Mouse (Mus musculus) lung, postnatal 0 days (tissue): ENCODE measurements around the gene Apaf1. TPM values are rescaled to one million over a fixed set of nuclear protein-coding genes. Genes with fewer than 3 reads are reported as not detected.

ENCODE experiments used
- ATAC-seq: fragments of 200-750 bp; cut with Nextera tagmentation; 2 replicates; pipeline ENCODE4 v1.8.0; 2017; ENCODE audit warnings: moderate library complexity
- DNase-seq: peaks from one replicate; pipeline ENCODE4 v3.0.0-alpha.2; 2016; ENCODE audit warnings: low spot score
- H3K27ac ChIP-seq: fragments of 300-500 bp; sonication (generic); 2 replicates; pipeline ENCODE4 v1.5.1; 2014; ENCODE audit warnings: antibody characterized with exemption, mild to moderate bottlenecking, low read length, mixed read lengths
- H3K27me3 ChIP-seq: fragments of 300-500 bp; sonication (generic); replicated peaks from 2 replicates; pipeline ENCODE4 v1.6.1; 2014; ENCODE audit warnings: low read length, mixed read lengths; ENCODE audit not compliant: insufficient read depth
- H3K36me3 ChIP-seq: fragments of 300-500 bp; sonication (generic); 2 replicates; pipeline ENCODE4 v1.6.1; 2014; ENCODE audit warnings: low read length, mixed read lengths; ENCODE audit not compliant: insufficient read depth
- H3K4me1 ChIP-seq: fragments of 300-500 bp; sonication (generic); 2 replicates; pipeline ENCODE4 v1.6.1; 2014; ENCODE audit warnings: antibody characterized with exemption, low read depth, low read length, mixed read lengths; ENCODE audit not compliant: insufficient read depth
- H3K4me2 ChIP-seq: fragments of 300-500 bp; sonication (generic); replicated peaks from 2 replicates; pipeline ENCODE4 v1.6.1; 2014; ENCODE audit warnings: low read depth, mild to moderate bottlenecking, low read length, moderate library complexity, mixed read lengths
- H3K4me3 ChIP-seq: fragments of 300-500 bp; sonication (generic); 2 replicates; pipeline ENCODE4 v1.5.1; 2014; ENCODE audit warnings: low read depth, low read length
- H3K9ac ChIP-seq: fragments of 300-500 bp; sonication (generic); replicated peaks from 2 replicates; pipeline ENCODE4 v1.6.1; 2014; ENCODE audit warnings: low read depth, mild to moderate bottlenecking
- H3K9me3 ChIP-seq: fragments of 300-500 bp; sonication (generic); 2 replicates; pipeline ENCODE4 v1.6.1; 2016; ENCODE audit warnings: low read length, mixed read lengths
- CTCF ChIP-seq: IDR thresholded peaks from 2 replicates; pipeline ENCODE4 v1.5.1; 2016; ENCODE audit warnings: antibody characterized with exemption, mild to moderate bottlenecking
- EP300 ChIP-seq: IDR thresholded peaks from 2 replicates; pipeline ENCODE4 v1.6.1; 2016; ENCODE audit warnings: antibody characterized with exemption, mild to moderate bottlenecking, control low read depth
- WGBS: fragments of 180-500 bp; shearing (Covaris S2); extraction: QIAGEN DNeasy Blood & Tissue Kit; methylation state at CpG from one replicate; pipeline ENCODE4 v1.1.7; 2014; 5-methylcytosine and 5-hydroxymethylcytosine counted together
- polyA plus RNA-seq: library from polyadenylated mRNA; unstranded; fragments of >200 nt; fragmentation: Nextera tagmentation; extraction: Ambion mirVana; gene quantifications from 2 replicates; pipeline ENCODE4 v1.2.1, GENCODE M21; 2015

Gene Apaf1
- polyA plus RNA-seq, 1 experiment from 2014 or later = 14.3 TPM

GRCm38 (mm10) chr10:91031176-91031575, 51.4 kb downstream of the Apaf1 start:
- H3K4me1 ChIP-seq = no peaks in the 10 kb centered on the region
- H3K27ac ChIP-seq = no peak overlapping the region
- H3K4me3 ChIP-seq = no peak overlapping the region
- H3K27me3 ChIP-seq = no peaks in the 10 kb centered on the region
- no peak overlapping the region for H3K4me2 ChIP-seq
- TF ChIP-seq EP300 (no peak), CTCF (no peak)
- H3K9me3 ChIP-seq = no peaks in the 10 kb centered on the region
- peaks cover 7% of the 10 kb centered on the region for H3K36me3 ChIP-seq
- no peak for ATAC-seq
- H3K9ac ChIP-seq = no peak overlapping the region
- no peak for DNase-seq
- 86% methylated on average over 9 of the region's 9 CpGs for WGBS

GRCm38 (mm10) chr10:91029002-91029539, 53.5 kb downstream of the Apaf1 start:
- H3K4me1 ChIP-seq = no peaks in the 10 kb centered on the region
- no peak overlapping the region for H3K9ac ChIP-seq
- no peak overlapping the region for H3K27ac ChIP-seq
- DNase-seq (no peak), ATAC-seq (no peak)
- H3K36me3 ChIP-seq = peaks cover 7% of the 10 kb centered on the region
- no peaks in the 10 kb centered on the region for H3K9me3 ChIP-seq
- no peak overlapping the region for H3K4me3 ChIP-seq
- H3K27me3 ChIP-seq = no peaks in the 10 kb centered on the region
- TF ChIP-seq EP300 (no peak), CTCF (no peak)
- no peak overlapping the region for H3K4me2 ChIP-seq

- Histone ChIP-seq H3K4me1 (no peaks in the 10 kb centered on the region), H3K4me3 (no peak overlapping the region), H3K36me3 (peaks cover 7% of the 10 kb centered on the region), H3K27me3 (no peaks in the 10 kb centered on the region), H3K4me2 (no peak overlapping the region), H3K9me3 (no peaks in the 10 kb centered on the region), H3K9ac (no peak overlapping the region), H3K27ac (no peak overlapping the region)
- no peak for DNase-seq
- TF ChIP-seq EP300 (no peak), CTCF (no peak)
- ATAC-seq = no peak
- 87% methylated on average over 5 of the region's 5 CpGs for WGBS
Measured at GRCm38 (mm10) chr10:91027964-91028363, 54.6 kb downstream of the Apaf1 start.

- Histone ChIP-seq H3K36me3 (peaks cover 7% of the 10 kb centered on the region), H3K4me1 (no peaks in the 10 kb centered on the region), H3K4me2 (no peak overlapping the region), H3K27ac (no peak overlapping the region), H3K9ac (no peak overlapping the region), H3K9me3 (no peaks in the 10 kb centered on the region), H3K4me3 (no peak overlapping the region), H3K27me3 (no peaks in the 10 kb centered on the region)
- ATAC-seq = no peak
- no peak for DNase-seq
- 98% methylated on average over 4 of the region's 4 CpGs for WGBS
- no peak for TF ChIP-seq CTCF
- TF ChIP-seq EP300 = no peak
Measured at GRCm38 (mm10) chr10:91027468-91027867, 55.1 kb downstream of the Apaf1 start.

GRCm38 (mm10) chr10:91005858-91006538, 76.6 kb downstream of the Apaf1 start:
- Histone ChIP-seq H3K9me3 (no peaks in the 10 kb centered on the region), H3K27ac (no peak overlapping the region), H3K9ac (no peak overlapping the region), H3K4me1 (no peaks in the 10 kb centered on the region), H3K27me3 (no peaks in the 10 kb centered on the region), H3K4me2 (no peak overlapping the region), H3K4me3 (no peak overlapping the region), H3K36me3 (peaks cover 5% of the 10 kb centered on the region; the same call in 1 of the 2 replicates)
- DNase-seq (no peak), ATAC-seq (no peak)
- WGBS = 55% methylated on average over 12 of the region's 12 CpGs
- TF ChIP-seq EP300 (no peak), CTCF (no peak)

DNA sequence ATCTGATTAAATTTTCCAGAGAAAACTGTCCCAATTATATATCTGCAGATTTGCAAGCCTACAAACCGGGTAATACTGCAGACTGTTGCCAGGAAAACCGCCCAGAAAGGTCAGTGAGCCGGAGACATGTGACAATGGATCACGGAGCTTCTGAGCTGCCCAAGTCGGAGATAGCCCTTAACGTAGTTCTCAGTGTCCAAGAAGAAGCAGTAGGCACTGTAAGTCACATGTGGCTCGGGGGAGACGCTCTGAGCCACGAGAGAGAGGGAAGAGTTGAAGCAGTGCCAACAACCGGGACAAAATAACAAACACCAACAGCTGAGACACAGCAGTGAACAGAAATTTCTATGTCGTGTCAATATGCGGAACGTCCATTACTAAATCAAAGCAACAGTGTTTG, 81.1 kb downstream of the Apaf1 start:
- H3K4me2 ChIP-seq = no peak overlapping the region
- WGBS = 61% methylated on average over 13 of the region's 13 CpGs
- H3K27ac ChIP-seq = 0 out of 2 replicates have a peak overlapping the region, but pooled peaks have one; percentile 21
- no peaks in the 10 kb centered on the region for H3K4me1 ChIP-seq
- no peak overlapping the region for H3K9ac ChIP-seq
- no peak overlapping the region for H3K4me3 ChIP-seq
- no peaks in the 10 kb centered on the region for H3K9me3 ChIP-seq
- peak; percentile 21 for DNase-seq
- H3K27me3 ChIP-seq = no peaks in the 10 kb centered on the region
- H3K36me3 ChIP-seq = no peaks in the 10 kb centered on the region
- no peak for TF ChIP-seq CTCF
- no peak for TF ChIP-seq EP300
- 0 out of 2 replicates have a peak, but pooled peaks have one; percentile 16 for ATAC-seq
